Mouse (Mus musculus) cortical plate, adult 2 months (tissue): ENCODE measurements around the gene Foxn1.

Experiments used
- CTCF ChIP-seq: fragments of 200-500 bp; IDR thresholded peaks from 2 replicates; pipeline ENCODE4 v1.5.1; 2011; ENCODE audit warnings: mild to moderate bottlenecking, control low read depth, low read length; ENCODE audit not compliant: insufficient read depth; ENCODE audit errors: extremely low read depth
- POLR2A ChIP-seq: fragments of 200-500 bp; IDR thresholded peaks from 2 replicates; pipeline ENCODE4 v1.6.1; 2011; ENCODE audit warnings: mild to moderate bottlenecking, low read length, control low read depth; ENCODE audit not compliant: insufficient read depth; ENCODE audit errors: extremely low read depth

- no peak for TF ChIP-seq POLR2A
- no peak for TF ChIP-seq CTCF
Observed at GRCm38 (mm10) chr11:78408256-78409240, 22.2 kb upstream of the Foxn1 start.
